Mouse (Mus musculus) mesoderm, embryonic 11.5 days (tissue): ENCODE results near the gene Disc1.
A peak's percentile ranks its signal among the peaks of the same experiment; 100 is the strongest.

Experiments
- DNase-seq: peaks from one replicate; pipeline ENCODE4 v3.0.0-alpha.2; 2012; ENCODE audit warnings: low read depth, low spot score

Disc1 gene

DNA sequence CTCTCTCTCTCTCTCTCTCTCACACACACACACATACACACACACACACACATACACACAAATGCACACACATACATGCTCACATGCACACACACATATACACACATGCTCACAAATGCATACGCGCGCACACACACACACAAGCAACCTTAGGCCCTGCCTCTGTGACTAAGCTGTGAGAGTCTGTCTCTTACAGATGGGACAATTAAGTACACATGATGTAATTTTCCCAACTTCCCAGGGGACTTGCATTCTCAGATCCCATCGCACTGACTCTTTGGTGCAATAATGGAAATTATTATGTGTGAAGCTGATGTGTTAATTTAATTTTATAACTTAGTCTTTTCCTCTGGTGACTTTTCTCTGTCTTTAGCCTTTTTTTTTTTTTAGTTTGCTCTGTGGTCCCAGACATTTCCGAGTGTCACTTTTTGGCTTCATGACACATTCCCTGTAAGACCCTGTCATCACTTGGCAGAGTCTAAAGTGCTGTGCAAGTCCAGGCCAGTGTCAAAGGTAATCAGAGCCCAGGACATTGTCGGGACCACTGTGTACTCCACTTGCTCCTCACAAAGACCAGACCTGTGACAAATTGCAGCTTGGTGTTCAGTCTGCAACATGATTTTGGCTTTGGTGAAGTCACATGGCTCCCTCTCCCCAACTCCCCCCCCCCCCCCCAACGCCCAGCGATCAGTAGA lies 205.0 kb downstream of the Disc1 start:
- no peak for DNase-seq

DNA sequence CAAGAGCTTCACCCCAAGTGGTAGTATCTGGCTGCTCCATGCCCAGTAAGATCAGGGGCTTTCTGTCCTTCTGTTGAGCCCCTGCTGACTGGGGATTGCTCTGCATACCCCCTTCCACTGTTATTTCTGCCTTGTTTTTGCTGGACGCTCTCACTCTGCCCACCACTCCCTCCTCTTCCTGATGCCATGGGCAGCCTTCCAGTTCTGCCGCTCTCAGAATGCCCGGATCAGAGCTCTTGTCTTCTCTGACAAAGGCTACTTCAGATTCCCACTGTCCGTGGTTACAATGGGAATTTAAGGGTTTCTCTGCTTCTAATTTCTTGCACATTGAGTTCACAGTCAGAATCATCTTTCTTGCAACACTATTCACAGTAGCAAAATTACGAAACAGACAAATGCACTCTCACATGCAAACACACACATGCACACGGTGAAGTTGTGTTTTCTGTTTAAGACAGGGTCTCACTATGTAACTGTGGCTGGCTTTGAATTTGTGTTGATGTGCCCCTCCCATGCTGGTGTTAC lies 214.2 kb downstream of the Disc1 start:
- DNase-seq, result no peak

DNA sequence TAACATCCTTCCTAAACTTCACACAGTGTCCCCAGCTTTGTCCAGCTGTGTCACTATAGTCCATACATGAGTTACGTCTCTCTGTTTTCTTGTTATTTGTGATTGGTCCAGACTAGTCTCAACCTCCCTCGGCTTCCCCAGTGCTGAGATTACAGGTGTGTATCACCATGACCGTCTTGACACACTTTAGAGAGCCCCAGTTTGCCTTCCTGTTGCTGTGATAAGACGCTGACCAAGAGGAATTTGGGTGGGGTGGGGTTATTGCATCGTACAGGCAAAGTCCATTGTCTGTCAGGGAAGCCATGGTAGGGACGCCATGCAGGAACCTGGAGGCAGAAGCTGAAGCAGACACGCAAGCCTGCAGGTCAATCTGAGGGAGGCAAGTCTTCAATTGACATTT lies 216.3 kb downstream of the Disc1 start:
- no peak for DNase-seq

DNA sequence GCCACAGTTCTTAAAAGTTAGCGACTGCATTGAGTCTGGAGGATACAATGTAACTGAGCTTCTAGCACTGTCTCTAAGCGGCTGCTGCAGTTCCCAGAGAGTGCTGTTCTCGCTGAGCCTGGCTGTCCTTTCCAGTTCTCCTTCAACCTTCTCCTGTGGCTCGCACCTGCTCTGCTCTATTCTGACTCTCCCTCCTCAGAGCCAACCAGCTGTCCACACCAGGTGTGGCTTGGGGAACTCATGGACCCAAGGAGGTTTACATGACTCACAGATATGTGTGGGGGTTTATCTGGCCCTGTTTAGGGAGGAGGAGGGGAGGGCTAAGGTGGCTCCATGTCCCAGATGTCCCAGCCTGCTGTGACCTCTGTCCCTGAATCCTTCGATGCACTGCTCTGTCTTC lies 217.4 kb downstream of the Disc1 start:
- DNase-seq, result no peak

DNA sequence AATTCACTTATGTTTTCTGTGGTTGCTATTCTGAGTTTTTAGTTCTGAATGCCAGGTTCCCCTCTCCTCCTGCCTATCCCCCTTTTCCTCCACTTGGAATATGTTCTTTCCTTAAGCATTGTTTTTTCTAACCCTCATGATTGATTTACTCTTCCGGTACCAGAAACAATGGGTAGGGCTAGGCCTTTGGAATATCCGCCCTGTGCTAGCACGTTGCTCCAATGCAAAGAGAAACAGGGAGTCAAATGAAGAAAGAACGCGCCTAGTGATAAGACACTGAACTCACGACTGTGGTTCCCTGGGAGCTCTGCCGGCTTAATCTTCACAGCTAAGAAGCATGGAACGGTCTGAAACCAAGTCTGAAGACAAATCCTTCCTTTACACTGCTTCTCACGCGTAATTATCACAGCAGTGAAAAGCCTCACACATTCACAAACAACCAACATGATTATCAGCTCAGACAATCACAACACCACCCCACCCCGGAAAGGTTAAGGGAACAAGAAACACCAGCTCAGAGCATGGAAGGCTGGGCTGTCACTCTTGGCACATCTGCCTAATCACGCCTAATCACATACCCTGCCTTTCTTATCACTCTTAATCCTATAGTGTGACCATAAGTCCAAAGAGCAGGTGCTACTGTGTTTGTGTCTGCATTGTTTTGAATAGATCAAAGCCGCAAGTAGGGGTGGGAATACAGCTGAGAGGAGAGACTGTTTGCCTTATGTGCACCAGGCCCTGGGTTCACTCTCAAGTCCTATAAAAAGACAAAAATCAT lies 218.3 kb downstream of the Disc1 start:
- DNase-seq, result no peak

DNA sequence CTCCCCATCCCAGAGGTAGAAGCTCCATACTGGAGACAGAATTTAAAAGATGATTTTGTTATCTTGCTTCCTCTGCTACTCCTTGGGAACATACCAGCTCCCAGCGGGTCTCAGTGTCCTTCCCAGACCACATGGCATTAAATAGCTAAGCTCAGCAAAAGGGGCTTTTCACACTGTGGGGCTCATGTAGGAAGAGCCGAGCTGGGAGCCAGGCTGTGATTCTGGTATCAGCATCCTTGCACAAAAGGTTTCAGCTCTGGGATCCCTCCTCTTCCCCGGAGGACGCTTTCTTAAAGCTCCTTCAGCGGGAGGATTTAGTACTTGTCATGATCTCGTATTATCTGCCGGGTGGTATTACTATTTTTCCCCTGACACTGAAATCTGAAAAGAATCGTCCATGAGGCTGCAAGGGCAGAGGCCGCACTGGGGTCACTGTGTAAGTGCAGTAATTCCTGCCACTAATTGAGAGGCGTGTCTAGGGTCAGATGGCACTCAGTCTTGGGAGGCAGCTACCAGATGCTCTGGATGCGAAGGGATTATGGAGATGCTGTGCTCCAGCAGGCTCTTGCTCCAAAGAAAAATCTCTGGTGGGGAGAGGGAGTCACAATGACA lies 223.2 kb downstream of the Disc1 start:
- peak; percentile 75 for DNase-seq

DNA sequence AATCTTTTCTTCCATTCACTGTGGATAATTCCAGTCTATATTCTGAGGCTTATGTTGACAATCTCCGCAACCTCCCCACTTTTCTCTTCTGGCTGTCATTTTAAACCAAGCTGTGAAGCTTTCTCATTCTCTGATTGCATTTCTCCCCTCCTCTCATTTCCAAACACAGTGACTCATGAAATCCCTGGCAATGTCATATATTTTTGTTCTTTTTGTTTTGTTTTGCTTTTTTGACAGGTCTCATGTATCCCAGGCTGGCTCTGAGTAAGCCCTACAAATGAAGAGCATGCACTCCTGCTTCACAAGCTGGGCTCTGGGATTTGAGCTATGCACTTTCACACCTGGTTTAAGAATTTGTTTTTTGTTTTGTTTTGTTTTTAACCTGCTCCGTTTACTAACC lies 225.2 kb downstream of the Disc1 start:
- DNase-seq, result no peak

DNA sequence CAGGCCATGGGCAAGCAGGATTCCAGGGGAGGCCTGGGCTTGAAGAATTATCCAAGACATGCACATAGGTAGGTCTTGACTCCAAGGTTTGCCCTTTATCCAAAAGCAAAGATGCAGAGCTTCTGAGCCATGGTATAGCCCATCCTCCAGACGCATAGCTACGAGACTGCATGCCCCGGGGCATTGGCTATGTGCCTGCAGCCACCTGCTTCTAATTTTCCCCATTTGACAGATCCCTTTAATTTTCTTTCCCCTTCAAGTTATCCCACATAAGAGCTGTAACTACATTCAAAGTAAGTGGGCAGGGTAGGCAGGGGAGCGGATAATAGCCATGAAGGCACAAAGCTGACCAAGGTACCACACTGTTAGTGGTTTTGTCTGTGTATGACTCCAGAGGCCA lies 225.9 kb downstream of the Disc1 start:
- no peak for DNase-seq

DNA sequence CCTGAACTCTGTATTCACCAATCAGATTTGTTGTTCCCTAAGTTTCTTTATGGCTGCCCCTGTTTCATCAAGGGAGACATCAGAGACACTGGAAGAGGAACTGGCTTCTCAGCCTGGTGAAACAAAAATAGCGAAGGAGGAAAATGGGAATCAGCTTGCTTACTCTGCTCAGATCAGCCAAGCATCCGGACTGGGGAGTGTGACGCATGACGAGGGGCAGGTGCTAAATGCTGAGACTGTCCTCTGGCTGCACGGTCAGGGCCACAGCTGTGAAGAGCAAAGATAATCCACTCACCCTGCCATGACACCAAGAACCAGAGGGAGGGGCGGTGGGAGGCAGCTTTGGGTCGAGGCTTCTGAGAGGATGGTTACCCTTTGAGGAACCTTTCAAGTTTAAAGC lies 228.5 kb downstream of the Disc1 start:
- no peak for DNase-seq

DNA sequence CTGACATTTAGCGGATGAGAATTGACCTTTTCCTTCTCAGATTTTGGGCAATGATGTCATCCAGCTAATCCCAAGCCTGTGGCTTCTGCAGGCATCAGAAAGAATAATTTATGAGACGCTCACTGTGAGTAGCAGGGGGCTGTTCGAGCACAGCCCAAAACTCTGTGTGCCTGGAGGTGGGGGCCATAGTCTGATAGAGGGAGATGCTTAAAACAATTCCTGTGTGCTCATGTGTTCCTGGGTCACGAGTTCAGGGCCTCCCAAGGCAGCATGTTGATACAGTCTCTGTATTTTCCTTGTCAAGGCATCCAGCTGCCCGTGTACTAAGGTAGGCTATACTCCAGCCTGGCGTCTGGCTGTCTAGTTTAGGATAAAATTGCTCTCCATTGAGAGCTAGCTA lies 229.5 kb downstream of the Disc1 start:
- DNase-seq, result no peak

DNA sequence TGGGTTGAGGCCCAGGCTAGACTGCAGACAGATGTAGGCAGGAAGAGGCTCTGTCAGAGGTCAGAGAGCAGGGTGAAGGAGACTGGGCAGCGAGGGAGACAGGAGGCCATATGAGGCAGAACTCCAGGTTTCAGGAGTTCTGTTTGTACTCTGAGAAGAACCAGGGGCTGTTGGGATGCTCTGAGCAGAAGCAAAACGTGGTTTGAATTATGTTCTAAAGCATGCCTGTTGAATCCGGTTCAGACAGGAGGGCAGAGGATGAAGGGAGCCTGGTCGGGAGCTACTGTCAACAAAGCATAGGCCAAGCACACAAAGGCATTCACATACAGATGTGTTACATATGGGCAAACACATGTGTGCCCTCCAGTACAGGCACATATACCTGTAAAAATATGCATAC lies 230.9 kb downstream of the Disc1 start:
- DNase-seq, result no peak

DNA sequence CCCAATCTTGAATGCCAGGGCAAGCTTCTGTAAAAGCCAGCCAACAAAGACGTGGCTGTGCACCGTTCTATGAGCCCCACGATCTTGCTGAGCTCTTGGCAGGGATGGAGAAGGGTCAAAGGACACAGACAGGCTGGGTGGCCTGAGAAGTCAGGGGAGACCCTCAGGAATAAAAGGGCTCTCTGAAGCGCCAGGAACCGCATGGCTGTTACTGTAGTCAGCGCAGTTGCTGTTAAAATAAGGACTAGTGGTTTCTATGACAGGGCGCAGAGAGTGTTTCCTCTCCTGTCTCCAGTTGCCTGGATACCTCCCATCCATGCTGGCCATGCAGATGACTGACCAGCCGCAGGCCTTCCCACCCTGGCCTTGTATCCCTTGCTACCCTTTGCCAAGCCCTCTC lies 231.4 kb downstream of the Disc1 start:
- DNase-seq, result no peak

DNA sequence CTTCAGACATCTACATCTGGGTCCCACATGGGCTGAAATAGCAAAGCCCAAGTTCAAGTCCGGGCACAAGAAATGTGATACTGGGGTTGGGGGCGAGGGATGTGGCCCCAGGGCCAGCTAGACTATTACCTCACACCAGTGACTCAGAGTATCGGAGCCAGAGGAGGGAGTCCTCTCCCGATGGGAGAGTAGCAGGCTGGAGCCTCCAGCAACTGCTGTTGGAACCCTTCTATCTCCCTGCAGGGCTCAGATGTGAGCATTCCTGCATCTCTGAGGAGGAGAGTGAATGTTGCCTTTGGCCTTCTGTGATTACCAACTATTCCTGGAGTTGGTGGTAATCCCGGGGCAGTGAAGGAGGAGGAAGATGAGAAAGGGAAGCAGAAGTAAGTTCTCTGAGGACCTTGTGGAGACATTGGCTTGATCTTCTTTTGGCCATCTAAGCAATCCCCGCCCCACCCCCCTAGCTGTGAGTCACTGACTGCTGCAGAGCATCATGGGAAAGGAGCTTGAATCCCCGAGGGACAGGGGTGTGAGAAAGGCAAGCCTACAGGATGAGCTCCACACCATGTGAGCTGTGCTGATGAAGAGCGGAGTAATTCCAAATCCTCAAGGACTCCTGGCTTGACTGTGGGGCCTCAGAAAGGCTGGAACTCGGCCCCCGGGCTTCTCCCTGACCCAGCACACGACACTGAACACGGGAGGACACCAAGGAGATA lies 232.1 kb downstream of the Disc1 start:
- no peak for DNase-seq

DNA sequence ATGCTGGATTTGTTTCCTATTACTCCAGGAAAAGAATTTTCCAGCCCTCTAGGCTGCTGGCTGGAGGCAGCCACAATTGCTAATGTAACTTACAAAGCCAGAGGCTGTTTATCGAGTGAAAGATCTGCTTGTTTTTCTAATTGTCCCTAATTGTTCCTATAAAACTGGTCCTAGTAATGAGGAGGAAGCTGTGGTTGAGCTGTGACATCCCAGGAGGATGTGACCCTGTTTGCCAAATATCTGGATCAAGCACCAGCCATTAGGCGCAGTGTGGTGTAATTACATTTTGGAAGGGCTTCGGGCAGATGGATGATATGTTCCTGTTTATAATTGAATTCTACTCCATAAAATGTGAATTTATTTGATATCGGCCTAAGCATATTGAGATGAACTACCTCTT lies 233.3 kb downstream of the Disc1 start:
- DNase-seq, result no peak

DNA sequence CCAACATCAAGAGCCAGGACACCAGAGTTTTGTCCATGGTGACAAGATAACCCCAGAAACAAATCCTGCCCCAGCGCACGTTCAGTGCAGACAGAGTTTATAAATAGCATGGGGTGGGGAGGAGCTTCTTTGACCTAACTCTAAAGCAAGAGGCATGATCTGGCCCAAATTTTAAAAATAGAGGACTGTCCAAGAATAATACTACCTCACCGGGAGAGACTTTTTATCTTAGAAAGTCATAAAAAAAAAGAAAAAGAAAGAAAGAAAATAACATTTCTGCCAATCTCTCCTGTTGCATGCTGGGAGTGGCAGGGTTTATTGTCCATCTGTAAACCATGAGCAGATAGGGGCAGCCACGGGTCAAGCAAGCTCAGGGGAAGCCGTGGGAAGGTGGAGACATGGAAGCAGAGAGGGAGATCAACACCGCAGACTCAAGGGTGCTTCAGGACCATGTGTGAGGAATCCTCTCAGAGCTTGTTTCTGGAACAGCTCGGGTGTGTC lies 233.9 kb downstream of the Disc1 start:
- no peak for DNase-seq

DNA sequence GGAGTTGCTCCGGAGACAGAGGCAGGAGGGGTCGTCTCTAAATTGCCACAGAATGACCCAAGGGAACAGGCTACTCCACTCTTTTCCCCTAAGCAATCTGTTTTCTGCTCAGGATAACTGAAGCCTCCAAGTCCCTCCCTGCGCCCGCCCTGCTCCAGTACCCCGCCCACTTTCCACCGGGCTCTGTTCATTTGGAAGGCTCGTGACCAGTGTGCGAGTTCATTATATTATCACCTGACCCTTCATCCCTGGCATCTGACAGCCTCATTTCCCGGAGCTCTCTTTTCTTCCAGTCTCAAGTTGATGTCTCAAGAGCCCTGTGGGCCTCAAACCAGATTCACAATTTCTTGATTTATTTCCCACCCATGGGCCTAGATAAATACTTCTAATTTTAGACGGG lies 237.5 kb downstream of the Disc1 start:
- no peak for DNase-seq

DNA sequence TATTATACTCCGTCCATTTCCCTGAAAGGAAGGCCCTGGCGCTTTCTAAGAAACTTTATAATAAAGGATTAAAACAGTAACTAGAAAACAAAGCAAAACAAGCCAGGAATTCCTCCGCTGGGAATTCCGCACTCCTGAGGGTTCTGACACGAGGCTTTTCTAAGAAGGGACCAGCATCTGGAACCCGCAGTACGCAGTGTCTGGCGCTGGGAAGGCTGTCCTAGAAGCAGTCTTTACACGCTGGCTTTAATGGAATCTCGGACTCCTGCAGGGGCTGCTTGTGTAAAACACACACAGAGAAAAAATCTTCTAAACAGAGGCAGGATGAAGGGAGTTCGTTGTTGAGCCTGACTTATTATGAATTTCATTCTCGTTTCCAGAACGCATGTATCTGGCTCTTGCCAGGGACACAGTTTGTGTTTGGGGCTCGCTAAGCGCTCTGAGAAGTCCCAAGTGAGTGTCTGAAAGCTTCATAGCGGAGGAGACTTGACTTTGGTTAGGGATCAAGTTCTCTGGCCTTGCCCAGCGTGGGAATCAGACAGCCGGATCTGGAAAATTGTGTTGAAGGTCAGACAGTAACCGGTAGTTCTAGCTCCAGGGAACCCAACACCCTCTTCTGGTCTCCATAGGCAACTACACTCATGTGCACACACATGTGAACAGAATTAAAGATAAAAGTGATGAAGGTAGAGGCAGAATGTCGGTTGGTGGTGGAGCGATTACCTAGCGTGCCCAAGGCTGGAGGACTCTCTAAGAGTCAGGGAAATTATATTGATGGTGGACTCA lies 238.1 kb downstream of the Disc1 start:
- DNase-seq, result no peak

DNA sequence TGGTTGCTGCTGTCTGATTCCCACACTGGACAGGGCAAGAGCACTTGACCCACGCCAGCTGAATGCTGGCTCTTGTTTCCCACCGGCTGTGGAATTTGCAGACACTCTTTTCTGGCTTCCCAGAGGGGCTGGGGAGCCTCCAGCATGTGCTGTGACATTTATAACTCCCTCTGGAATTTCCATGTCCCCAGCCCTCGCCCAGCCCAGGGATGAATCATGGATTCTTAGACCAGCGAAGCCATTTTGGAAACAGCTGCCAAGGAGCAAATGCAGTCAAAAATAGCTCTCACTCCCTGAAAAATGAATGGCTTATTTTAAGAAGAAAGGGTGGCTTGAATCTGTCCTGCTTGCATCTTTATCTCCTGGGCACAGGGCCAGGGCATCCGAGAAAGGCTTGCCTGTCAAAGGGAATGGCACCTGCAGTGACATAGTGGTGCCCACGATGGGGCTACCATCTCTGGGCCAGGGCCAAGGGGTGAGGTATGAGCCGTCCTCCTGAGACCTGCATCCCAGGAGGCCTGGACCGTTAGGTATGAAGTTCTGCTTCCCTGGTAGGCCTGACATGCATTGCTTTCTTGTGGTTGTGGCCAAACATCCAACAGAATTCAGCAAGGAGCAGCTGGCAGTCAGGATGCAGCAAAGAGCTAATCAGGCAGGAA lies 239.1 kb downstream of the Disc1 start:
- DNase-seq, result no peak

DNA sequence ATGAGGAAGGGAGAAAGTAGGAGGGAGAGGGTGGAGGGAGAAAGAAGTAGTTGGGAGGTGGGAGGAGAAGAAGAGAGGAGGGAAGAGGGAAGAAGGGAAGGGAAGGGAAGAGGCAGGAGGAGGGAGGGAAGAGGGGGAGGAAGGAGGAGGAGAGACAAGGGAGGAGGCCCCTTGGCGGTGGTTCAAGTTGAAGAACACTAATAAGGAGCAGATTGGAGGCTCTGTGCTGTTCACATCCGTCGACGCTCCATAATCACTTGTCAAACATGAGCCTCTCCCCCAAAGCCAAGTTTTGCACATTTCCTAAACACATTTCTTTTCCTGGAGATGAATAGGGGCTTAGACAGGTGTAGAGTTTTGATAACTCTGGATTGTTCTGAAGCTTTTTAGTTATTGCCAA lies 245.3 kb downstream of the Disc1 start:
- no peak for DNase-seq

DNA sequence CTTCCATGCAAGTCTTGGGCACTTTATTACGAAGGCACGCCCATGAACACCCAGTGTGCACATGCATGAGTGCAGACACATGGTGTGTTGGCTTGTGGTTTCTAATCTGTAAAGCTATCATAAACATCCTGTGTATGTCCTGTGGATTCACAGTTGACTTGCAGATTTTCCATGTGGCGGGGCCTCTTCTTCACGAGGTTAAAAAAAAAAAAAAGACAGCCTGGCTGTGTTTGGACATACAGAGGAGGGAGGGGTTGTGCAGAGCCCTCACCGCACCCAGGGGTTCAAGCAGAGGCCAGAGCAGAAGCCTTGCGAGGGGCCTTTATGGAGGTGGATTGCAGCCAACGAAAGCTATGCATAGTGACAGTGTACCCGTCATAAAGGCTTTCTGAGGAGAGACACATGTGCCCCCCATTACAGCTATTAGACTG lies 248.0 kb downstream of the Disc1 start:
- no peak for DNase-seq

DNA sequence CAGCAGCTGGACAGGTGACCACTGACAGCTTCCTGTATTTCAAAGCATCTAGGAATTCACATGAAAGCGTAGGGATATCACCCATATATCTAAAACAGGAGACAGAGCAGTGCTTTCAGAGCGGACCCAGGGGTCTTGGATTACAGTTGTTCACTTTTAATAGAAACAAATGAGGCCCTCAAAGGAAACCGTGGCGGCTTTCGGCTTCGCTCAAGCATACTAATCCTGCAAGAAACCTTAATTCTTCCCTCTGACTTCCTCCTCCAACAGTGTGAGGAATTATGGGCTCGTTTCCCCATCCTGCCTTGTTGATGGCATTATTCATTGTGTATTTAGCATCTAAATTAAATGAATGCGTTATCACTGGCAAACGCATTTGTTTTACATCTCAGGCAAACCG lies 252.7 kb downstream of the Disc1 start:
- no peak for DNase-seq
